Mouse (Mus musculus): ENCODE results near the gene Gart. TPM values are rescaled to one million over a fixed set of nuclear protein-coding genes. Genes with fewer than 3 reads are reported as not detected.

The Gart gene
- polyA plus RNA-seq, 1 experiment: 39.4 TPM

DNA sequence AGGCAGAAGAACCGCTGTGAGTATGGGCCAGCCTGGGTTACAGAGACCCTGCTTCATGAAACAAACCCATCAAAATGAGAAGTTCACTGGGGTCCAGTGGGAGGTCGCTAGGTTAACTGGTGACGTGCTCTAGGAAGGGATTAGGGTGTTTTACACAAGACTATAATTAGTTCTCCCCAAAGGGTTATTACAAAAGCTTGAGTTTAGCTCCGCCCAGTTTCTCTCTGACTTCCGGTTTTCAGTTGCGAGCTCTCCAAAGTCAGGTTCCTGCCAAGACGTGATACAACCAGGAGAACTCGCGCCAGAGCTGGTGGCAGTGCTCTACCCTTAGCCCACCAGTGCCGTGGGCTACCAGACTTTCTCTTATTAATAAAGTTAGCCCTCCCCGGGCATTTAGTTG, 35.5 kb downstream of the Gart start:
- Histone ChIP-seq H3K4me3 (ENCODE audit: insufficient read depth, low read depth, low read length) (no peak overlapping the region), H3K27ac (ENCODE audit: insufficient read depth, low read depth, low read length) (no peak overlapping the region), H3K36me3 (ENCODE audit: control insufficient read depth, insufficient read depth, low read length) (no peaks in the 10 kb centered on the region), H3K27me3 (replicated peaks; ENCODE audit: control insufficient read depth, insufficient read depth, low read length) (no peaks in the 10 kb centered on the region), H3K4me1 (ENCODE audit: control insufficient read depth, insufficient read depth, low read length) (no peaks in the 10 kb centered on the region)
- 72% methylated on average over 11 of the region's 11 CpGs for WGBS
- DNase-seq: no peak
- TF ChIP-seq POLR2A (IDR thresholded peaks at IDR 0.05; ENCODE audit: low read depth, low read length) (no peak), CTCF (conservative IDR thresholded peaks at IDR 0.05; ENCODE audit: insufficient read depth, insufficient read length, low read depth, low read length) (no peak)

DNA sequence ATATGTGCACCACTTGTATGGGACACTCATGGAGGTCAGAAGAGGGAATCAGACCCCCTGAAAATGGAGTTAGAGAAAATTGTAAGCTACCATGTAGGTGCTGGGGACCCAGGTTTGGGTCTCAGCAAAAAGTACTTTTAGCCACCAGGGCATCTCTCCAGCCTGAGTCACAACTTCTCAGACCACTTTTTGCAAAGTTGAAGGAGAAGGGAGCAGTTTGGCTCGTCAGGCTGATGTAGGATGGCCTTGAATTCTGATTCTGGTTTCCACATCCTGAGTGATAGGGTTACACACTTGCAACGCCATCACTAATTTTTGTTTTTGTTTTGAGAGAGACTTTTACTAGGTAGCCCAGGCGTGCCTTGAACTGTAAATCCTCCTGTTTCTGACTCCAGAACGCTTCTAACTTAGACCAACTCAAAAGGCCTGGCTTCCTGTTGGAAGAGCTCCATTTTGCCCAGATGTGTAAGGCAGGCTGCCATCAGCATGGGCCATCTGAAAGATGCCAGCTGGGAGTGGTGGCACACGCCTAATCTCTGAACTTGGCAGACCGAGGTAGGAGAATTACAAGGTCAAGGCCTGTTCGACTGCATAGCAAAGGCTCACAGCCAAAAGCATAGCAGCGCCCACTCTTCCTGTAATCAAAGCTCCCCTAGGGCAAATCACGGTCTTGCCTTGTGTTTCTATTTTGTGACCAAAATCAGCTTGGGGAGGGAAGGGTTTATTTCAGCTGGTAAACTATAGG, 37.1 kb downstream of the Gart start:
- H3K27ac ChIP-seq (ENCODE audit: insufficient read depth, low read depth, low read length): no peak overlapping the region
- peak; percentile 71 for DNase-seq
- WGBS: 50% methylated on average over 9 of the region's 9 CpGs
- H3K27me3 ChIP-seq (replicated peaks; ENCODE audit: control insufficient read depth, insufficient read depth, low read length): no peaks in the 10 kb centered on the region
- no peaks in the 10 kb centered on the region for H3K36me3 ChIP-seq (ENCODE audit: control insufficient read depth, insufficient read depth, low read length)
- no peaks in the 10 kb centered on the region; the same call in 1 of the 2 replicates for H3K4me1 ChIP-seq (ENCODE audit: control insufficient read depth, insufficient read depth, low read length)
- no peak for TF ChIP-seq POLR2A (IDR thresholded peaks at IDR 0.05; ENCODE audit: low read depth, low read length)
- H3K4me3 ChIP-seq (ENCODE audit: insufficient read depth, low read depth, low read length): no peak overlapping the region

DNA sequence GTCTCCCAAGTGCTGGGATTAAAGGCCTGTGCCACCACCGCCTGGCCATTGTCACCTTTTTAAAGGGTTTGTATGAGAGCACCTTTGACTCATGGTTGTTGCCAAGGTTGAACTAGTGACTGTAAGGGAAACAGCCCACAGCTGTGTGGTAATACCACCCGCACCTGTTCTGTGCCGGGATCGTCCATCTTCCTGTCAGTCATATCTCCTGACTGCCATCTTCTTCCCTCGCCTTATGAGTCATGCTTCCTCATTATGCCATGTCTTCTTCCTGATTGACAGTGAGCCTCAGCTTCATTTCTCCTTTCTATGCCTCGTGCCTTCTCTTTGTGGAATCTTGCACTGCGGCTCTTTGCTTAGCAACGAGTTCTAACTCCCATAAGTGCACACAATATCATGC, 39.8 kb downstream of the Gart start:
- WGBS: 92% methylated on average over 8 of the region's 8 CpGs
- Histone ChIP-seq H3K27me3 (replicated peaks; ENCODE audit: control insufficient read depth, insufficient read depth, low read length) (no peaks in the 10 kb centered on the region), H3K36me3 (ENCODE audit: control insufficient read depth, insufficient read depth, low read length) (no peaks in the 10 kb centered on the region), H3K27ac (ENCODE audit: insufficient read depth, low read depth, low read length) (no peak overlapping the region), H3K4me1 (ENCODE audit: control insufficient read depth, insufficient read depth, low read length) (no peaks in the 10 kb centered on the region; the same call in 1 of the 2 replicates), H3K4me3 (ENCODE audit: insufficient read depth, low read depth, low read length) (no peak overlapping the region)
- DNase-seq: no peak
- TF ChIP-seq CTCF (conservative IDR thresholded peaks at IDR 0.05; ENCODE audit: insufficient read depth, insufficient read length, low read depth, low read length): no peak
- TF ChIP-seq POLR2A (IDR thresholded peaks at IDR 0.05; ENCODE audit: low read depth, low read length): no peak

DNA sequence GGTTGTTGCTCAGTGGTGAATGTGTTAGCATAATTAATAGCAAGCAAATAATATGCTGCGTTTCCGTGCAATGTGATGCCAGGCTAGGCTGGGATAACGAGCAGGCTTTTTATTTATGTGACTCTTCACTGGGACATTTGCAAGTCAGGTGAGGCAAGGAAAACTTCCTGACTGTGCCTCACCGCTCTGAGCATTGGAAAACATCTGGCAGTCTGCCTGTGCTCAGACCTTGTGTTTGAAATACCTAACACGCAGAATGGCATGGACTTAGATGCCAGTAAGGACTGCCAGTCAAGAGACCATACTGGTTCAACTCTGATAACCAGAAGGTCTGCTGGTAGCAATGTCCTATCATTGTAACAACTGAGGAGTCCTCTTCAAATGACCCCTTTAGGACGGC, 41.6 kb downstream of the Gart start:
- TF ChIP-seq CTCF (conservative IDR thresholded peaks at IDR 0.05; ENCODE audit: insufficient read depth, insufficient read length, low read depth, low read length) (no peak), POLR2A (IDR thresholded peaks at IDR 0.05; ENCODE audit: low read depth, low read length) (no peak)

DNA sequence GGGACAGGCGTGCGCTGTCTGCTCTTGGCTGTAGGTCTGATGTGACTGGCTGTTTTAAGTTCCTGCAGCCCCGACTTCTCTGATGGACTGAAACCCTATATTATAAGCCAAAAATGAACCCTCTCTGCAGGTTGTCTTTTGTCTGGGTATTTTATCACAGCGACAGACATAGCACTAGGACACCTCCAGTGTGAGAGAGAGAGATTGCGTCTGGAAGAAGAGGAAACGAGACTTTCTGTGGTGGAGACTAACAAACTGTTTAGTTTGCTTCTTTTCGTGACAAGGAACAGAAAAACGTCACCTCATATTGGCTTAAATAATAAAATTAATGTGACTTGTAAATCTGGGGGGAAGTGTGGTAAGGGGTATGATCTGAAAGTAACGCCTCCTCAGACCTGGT, 45.1 kb downstream of the Gart start:
- Histone ChIP-seq H3K27me3 (replicated peaks; ENCODE audit: control insufficient read depth, insufficient read depth, low read length) (no peaks in the 10 kb centered on the region), H3K36me3 (ENCODE audit: control insufficient read depth, insufficient read depth, low read length) (no peaks in the 10 kb centered on the region), H3K4me1 (ENCODE audit: control insufficient read depth, insufficient read depth, low read length) (no peaks in the 10 kb centered on the region; the same call in 1 of the 2 replicates), H3K27ac (ENCODE audit: insufficient read depth, low read depth, low read length) (no peak overlapping the region), H3K4me3 (ENCODE audit: insufficient read depth, low read depth, low read length) (no peak overlapping the region)
- TF ChIP-seq CTCF (conservative IDR thresholded peaks at IDR 0.05; ENCODE audit: insufficient read depth, insufficient read length, low read depth, low read length) (no peak), POLR2A (IDR thresholded peaks at IDR 0.05; ENCODE audit: low read depth, low read length) (no peak)
- WGBS: 66% methylated on average over 9 of the region's 9 CpGs
- no peak for DNase-seq

More for the DNA sequence above, 41.6 kb downstream of the Gart start:
- Histone ChIP-seq H3K4me3 (ENCODE audit: insufficient read depth, low read depth, low read length) (no peak overlapping the region), H3K27me3 (replicated peaks; ENCODE audit: control insufficient read depth, insufficient read depth, low read length) (no peaks in the 10 kb centered on the region), H3K36me3 (ENCODE audit: control insufficient read depth, insufficient read depth, low read length) (no peaks in the 10 kb centered on the region), H3K27ac (ENCODE audit: insufficient read depth, low read depth, low read length) (no peak overlapping the region), H3K4me1 (ENCODE audit: control insufficient read depth, insufficient read depth, low read length) (no peaks in the 10 kb centered on the region; the same call in 1 of the 2 replicates)
- peak; percentile 73 for DNase-seq
- 58% methylated on average over 6 of the region's 6 CpGs for WGBS

DNA sequence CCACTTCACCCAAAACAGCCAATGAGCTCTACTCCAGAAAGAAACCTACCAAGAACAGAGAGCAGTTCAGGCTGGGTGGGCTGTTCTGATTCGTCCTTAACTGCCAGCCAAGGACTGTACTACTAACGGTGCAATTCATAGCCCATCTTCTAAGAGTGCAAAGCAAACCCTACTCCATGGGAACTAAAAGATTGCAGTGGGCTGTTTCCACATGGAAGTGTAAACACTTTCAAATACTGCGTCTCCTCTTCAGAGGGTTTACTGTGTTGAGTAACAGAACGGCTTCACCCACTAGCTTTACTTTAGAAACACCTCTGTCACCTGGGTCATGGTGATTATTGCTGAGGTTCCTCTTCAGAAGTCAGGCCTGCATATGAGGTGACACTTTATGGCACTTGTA, 45.7 kb downstream of the Gart start:
- WGBS: 66% methylated on average over 4 of the region's 4 CpGs
- no peaks in the 10 kb centered on the region for H3K36me3 ChIP-seq (ENCODE audit: control insufficient read depth, insufficient read depth, low read length)
- H3K27me3 ChIP-seq (replicated peaks; ENCODE audit: control insufficient read depth, insufficient read depth, low read length): no peaks in the 10 kb centered on the region
- TF ChIP-seq POLR2A (IDR thresholded peaks at IDR 0.05; ENCODE audit: low read depth, low read length) (no peak), CTCF (conservative IDR thresholded peaks at IDR 0.05; ENCODE audit: insufficient read depth, insufficient read length, low read depth, low read length) (no peak)
- no peak overlapping the region for H3K4me3 ChIP-seq (ENCODE audit: insufficient read depth, low read depth, low read length)
- no peaks in the 10 kb centered on the region; the same call in 1 of the 2 replicates for H3K4me1 ChIP-seq (ENCODE audit: control insufficient read depth, insufficient read depth, low read length)
- H3K27ac ChIP-seq (ENCODE audit: insufficient read depth, low read depth, low read length): no peak overlapping the region
- DNase-seq: no peak

DNA sequence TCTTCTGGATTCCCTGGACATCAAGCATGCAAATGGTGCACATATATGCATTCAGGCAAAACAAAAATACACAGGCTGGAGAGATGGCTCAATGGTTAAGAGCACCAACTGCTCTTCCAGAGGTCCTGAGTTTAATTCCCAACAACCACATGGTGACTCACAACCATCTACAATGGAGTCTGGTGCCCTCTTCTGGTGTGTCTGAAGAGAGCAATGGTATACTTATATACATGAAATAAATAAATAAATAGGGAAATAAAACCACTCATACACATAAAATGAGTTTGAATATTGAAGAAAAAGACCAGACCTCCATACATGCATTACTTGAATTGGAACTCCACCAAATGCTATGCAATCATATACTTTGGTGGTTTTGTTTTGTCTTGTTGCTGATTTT, 47.5 kb downstream of the Gart start:
- TF ChIP-seq POLR2A (IDR thresholded peaks at IDR 0.05; ENCODE audit: low read depth, low read length) (no peak), CTCF (conservative IDR thresholded peaks at IDR 0.05; ENCODE audit: insufficient read depth, insufficient read length, low read depth, low read length) (no peak)
- DNase-seq: no peak
- H3K27ac ChIP-seq (ENCODE audit: insufficient read depth, low read depth, low read length): no peak overlapping the region
- no peaks in the 10 kb centered on the region for H3K27me3 ChIP-seq (replicated peaks; ENCODE audit: control insufficient read depth, insufficient read depth, low read length)
- H3K36me3 ChIP-seq (ENCODE audit: control insufficient read depth, insufficient read depth, low read length): no peaks in the 10 kb centered on the region
- H3K4me3 ChIP-seq (ENCODE audit: insufficient read depth, low read depth, low read length): no peak overlapping the region
- peaks cover 5% of the 10 kb centered on the region; the same call in 1 of the 2 replicates for H3K4me1 ChIP-seq (ENCODE audit: control insufficient read depth, insufficient read depth, low read length)

All from kidney, adult 2 months (tissue).